Mouse (Mus musculus) lung, embryonic 14.5 days (tissue): Measurements from ENCODE around the gene Tlx3. TPM values are rescaled to one million over a fixed set of nuclear protein-coding genes. Genes with fewer than 3 reads are reported as not detected.

Experiments used
- ATAC-seq: fragments of 200-750 bp; cut with Nextera tagmentation; 2 replicates; pipeline ENCODE4 v1.8.0; 2017; ENCODE audit warnings: mild to moderate bottlenecking, moderate TSS enrichment, moderate library complexity; ENCODE audit not compliant: insufficient read depth
- DNase-seq: peaks from one replicate; pipeline ENCODE4 v3.0.0-alpha.2; 2015
- H3K27ac ChIP-seq: fragments of 300-500 bp; sonication (generic); 2 replicates; pipeline ENCODE4 v1.5.1; 2014; ENCODE audit warnings: low read depth, mild to moderate bottlenecking, moderate library complexity
- H3K27me3 ChIP-seq: fragments of 300-500 bp; sonication (generic); 2 replicates; pipeline ENCODE4 v1.6.1; 2014; ENCODE audit warnings: low read length, control low read depth; ENCODE audit not compliant: insufficient read depth
- H3K36me3 ChIP-seq: fragments of 300-500 bp; sonication (generic); 2 replicates; pipeline ENCODE4 v1.6.1; 2014; ENCODE audit warnings: control low read depth; ENCODE audit not compliant: insufficient read depth
- H3K4me1 ChIP-seq: fragments of 300-500 bp; sonication (generic); 2 replicates; pipeline ENCODE4 v1.6.1; 2014; ENCODE audit warnings: antibody characterized with exemption, control low read depth; ENCODE audit not compliant: insufficient read depth
- H3K4me2 ChIP-seq: fragments of 300-500 bp; sonication (generic); 2 replicates; pipeline ENCODE4 v1.6.1; 2014; ENCODE audit warnings: mild to moderate bottlenecking
- H3K4me3 ChIP-seq: fragments of 300-500 bp; sonication (generic); 2 replicates; pipeline ENCODE4 v1.5.1; 2014; ENCODE audit warnings: low read depth, low read length
- H3K9ac ChIP-seq: fragments of 300-500 bp; sonication (generic); 2 replicates; pipeline ENCODE4 v1.6.1; 2014
- H3K9me3 ChIP-seq: fragments of 300-500 bp; sonication (generic); 2 replicates; pipeline ENCODE4 v1.6.1; 2016; ENCODE audit warnings: low read depth, low read length, control low read depth
- CTCF ChIP-seq: IDR thresholded peaks from 2 replicates; pipeline ENCODE4 v1.5.1; 2016; ENCODE audit warnings: antibody characterized with exemption, low read depth
- WGBS: fragments of 180-500 bp; shearing (Covaris S2); extraction: QIAGEN DNeasy Blood & Tissue Kit; methylation state at CpG from one replicate; pipeline ENCODE4 v1.1.7; 2014; 5-methylcytosine and 5-hydroxymethylcytosine counted together
- polyA plus RNA-seq: library from polyadenylated mRNA; unstranded; fragments of >200 nt; fragmentation: Nextera tagmentation; extraction: Ambion mirVana; gene quantifications from 2 replicates; pipeline ENCODE4 v1.2.1, GENCODE M21; 2014

The Tlx3 gene
- polyA plus RNA-seq, 1 experiment from 2014 or later = not detected

DNA sequence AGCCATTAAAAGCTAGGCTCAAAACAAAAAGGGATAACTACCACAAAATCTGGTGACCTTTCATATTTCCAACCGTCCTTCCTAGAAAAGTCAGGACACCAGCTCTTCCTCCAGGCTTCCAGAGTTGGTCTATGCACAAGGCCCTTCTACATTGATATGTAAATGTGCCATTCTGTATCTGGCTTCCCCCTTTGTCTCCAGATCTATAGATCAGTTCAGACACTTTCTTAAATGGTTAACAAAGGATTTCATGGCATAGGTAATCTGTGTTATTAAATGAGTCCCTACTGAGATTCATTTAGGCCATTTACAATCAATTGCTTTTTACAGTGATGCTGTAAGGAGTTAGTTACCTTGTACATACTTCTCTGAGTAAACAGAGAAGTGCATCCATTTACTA lies 23.6 kb downstream of the Tlx3 start:
- ATAC-seq = no peak
- no peak for TF ChIP-seq CTCF

DNA sequence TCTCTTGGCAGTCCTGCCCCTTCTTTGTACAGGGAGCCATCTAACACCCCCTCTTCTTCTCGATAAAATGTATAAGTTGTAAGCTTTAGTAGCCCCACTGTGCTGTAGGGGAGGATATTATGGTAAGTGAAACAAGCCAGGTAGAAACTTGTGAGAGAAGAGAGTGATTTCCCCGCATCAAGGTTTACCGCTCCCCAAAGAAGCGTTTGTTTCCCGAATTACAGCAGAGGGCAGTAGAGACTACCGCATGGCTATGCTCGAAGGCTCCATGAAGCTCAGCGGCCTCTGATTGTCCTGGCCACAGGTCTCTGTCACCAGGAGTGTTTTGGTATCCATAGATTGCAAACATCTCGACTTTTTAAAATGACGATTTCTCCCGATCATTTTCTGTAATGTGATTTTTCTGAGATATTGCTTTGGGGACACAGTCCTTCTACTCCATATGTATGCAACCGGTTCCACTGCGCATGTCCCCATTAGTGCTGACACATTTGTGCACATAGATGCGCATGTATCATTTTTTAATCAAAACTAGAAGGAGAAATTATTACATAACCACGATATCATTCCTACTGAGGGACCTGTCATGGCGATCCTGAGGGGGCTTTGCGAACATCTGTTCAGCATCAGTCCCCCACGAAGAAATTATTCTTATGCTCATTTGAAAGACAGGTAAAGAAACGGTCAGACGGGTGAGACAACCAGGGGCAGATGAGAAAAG lies 26.7 kb downstream of the Tlx3 start:
- DNase-seq (peak; percentile 87), ATAC-seq (peak; percentile 68; the same call in 1 of the 2 replicates)
- Histone ChIP-seq H3K9ac (no peak overlapping the region), H3K4me2 (no peak overlapping the region), H3K9me3 (no peaks in the 10 kb centered on the region), H3K27me3 (peaks cover 36% of the 10 kb centered on the region), H3K4me1 (no peaks in the 10 kb centered on the region), H3K36me3 (no peaks in the 10 kb centered on the region), H3K4me3 (no peak overlapping the region), H3K27ac (no peak overlapping the region)
- WGBS = 30% methylated on average over 20 of the region's 20 CpGs
- TF ChIP-seq CTCF = peak; percentile 84

More for the DNA sequence above, 23.6 kb downstream of the Tlx3 start:
- Histone ChIP-seq H3K4me1 (no peaks in the 10 kb centered on the region), H3K4me3 (no peak overlapping the region), H3K27me3 (peaks cover 28% of the 10 kb centered on the region), H3K27ac (no peak overlapping the region), H3K9ac (no peak overlapping the region), H3K36me3 (no peaks in the 10 kb centered on the region), H3K4me2 (no peak overlapping the region), H3K9me3 (no peaks in the 10 kb centered on the region)
- WGBS = 58% methylated on average over 1 of the region's 1 CpGs
- DNase-seq = no peak

DNA sequence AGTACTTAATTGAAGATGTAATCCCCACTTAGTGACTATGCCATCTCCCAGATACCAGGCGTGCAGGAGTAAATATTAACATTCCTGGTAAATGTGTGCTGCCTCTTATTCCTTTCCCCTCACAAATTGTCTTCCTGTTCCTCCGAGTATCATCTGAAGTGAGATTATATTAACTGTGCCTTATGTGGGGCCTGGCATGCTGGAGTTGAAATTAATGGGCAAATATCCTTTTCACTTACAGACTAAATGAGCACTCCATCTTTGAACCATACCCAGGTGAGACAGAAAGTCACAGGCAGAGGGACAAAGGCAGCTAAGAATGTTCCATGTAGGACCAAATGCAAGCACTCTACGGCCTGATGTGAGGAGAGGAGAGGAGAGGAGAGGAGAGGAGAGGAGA lies 27.6 kb downstream of the Tlx3 start:
- H3K4me2 ChIP-seq = no peak overlapping the region
- DNase-seq (no peak), ATAC-seq (no peak)
- no peaks in the 10 kb centered on the region for H3K4me1 ChIP-seq
- H3K4me3 ChIP-seq = no peak overlapping the region
- H3K27me3 ChIP-seq = peaks cover 40% of the 10 kb centered on the region
- H3K27ac ChIP-seq = no peak overlapping the region
- TF ChIP-seq CTCF = no peak
- no peaks in the 10 kb centered on the region for H3K36me3 ChIP-seq
- H3K9me3 ChIP-seq = no peaks in the 10 kb centered on the region
- 56% methylated on average over 2 of the region's 3 CpGs for WGBS
- no peak overlapping the region for H3K9ac ChIP-seq

DNA sequence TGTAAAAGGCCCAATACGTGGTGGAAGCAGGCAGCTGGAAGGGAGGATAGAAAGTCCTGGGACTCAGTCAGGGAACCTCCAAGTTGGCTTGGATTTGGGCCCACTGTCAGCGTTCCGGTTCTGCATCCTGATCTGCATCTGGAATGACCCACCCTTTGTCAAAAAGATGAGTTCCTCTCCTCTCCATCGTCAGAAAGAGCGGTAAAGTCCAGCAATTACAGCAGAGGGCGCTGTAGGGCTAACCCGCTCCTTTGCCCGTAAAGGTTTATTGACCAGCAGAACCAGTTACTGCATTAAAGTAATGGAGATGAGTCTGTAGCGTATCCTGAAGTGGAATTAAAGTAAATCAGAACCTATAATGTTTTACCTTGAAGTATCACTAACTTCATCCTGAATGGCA lies 32.9 kb downstream of the Tlx3 start:
- peak; percentile 77 for DNase-seq

DNA sequence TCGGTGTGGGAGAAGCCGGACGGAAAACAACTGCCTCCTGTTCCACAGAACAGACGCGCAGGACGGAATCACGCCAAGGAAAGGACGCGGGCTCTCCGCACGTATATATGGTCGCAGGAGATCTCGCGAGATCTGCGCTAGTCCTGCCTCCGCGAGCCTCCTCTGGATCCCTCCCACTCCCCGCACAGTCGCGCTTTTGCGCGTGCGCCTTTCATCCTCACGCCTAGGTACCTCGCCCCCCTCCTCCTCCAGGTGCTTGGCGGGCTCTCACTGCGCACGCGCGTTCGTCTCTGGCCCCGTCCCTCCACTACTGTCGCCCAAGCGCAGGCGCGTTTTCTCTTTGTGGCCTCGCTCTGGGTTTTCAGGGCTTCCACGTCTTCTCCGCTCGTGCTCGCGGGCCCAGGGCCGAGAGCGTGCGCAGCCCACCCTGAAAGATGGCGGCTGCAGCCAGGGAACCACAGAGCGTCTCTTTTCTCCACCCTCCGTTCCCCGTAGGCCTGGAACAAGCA lies 40.3 kb downstream of the Tlx3 start, which contains the start of gene Npm1:
Npm1 (minus strand) TSS at position 209 of the 509 bp plus-strand sequence.
- Histone ChIP-seq H3K4me2 (peak within 1 kb of the TSS; percentile 83), H3K9ac (peak within 1 kb of the TSS; percentile 95), H3K4me1 (0 out of 2 replicates have a peak, but pooled peaks cover 5% of the 10 kb centered on the region), H3K4me3 (peak within 1 kb of the TSS; percentile 99), H3K27me3 (no peaks in the 10 kb centered on the region), H3K36me3 (peaks cover 34% of the 10 kb centered on the region), H3K27ac (peak within 1 kb of the TSS; percentile 98), H3K9me3 (no peaks in the 10 kb centered on the region)
- WGBS = 2% methylated on average over 49 of the region's 49 CpGs
- DNase-seq (peak; percentile 100), ATAC-seq (peak; percentile 94)
- TF ChIP-seq CTCF = no peak

More for the DNA sequence above, 32.9 kb downstream of the Tlx3 start:
- H3K9me3 ChIP-seq = no peaks in the 10 kb centered on the region
- no peak overlapping the region for H3K4me2 ChIP-seq
- no peaks in the 10 kb centered on the region for H3K4me1 ChIP-seq
- no peak for ATAC-seq
- no peaks in the 10 kb centered on the region for H3K36me3 ChIP-seq
- WGBS = 16% methylated on average over 9 of the region's 9 CpGs
- no peak overlapping the region for H3K4me3 ChIP-seq
- TF ChIP-seq CTCF = peak; percentile 78
- peaks cover 18% of the 10 kb centered on the region; the same call in 1 of the 2 replicates for H3K27me3 ChIP-seq
- H3K27ac ChIP-seq = no peak overlapping the region
- no peak overlapping the region for H3K9ac ChIP-seq

DNA sequence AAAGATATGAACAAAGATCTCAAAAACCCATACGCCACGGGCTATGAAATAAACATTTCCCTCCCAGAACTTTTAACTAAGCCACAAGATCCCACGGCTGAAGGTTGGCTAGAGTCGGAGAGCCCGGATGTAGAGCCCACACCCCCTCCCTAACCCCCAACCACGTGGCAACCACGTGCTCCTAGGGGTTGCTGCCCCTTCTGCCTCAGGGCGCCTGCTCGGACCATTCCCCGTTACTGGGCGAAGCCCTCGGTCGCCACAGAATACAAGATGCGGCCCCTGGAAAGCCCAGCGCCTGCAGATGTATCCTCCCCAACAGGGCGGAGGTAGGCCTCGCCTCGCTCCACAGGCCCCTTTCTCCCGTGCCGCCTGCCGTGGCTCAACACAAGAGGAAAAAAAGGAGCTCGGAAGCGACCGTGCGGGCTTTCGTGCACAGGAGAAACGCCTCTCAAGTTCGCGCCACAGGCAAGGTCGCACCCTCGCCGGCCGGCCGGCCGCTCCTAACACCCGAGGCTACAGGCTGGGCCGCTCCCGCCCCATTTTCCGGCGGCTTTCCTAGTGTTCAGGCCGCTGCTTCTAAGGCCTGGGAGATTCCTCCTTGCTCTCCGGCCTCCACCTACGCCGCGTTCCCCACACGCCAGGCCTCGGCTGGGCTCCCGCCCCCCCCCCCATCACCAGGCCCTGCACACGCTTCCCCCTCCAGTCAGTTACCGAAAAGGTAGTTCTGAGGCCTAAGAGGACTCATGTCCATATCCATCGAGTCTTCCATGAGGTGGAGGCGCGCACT lies 41.0 kb downstream of the Tlx3 start:
- Histone ChIP-seq H3K9ac (peak overlapping the region; percentile 95), H3K27me3 (no peaks in the 10 kb centered on the region), H3K27ac (peak overlapping the region; percentile 90), H3K4me2 (peak overlapping the region; percentile 83), H3K36me3 (peaks cover 41% of the 10 kb centered on the region), H3K4me1 (0 out of 2 replicates have a peak, but pooled peaks cover 5% of the 10 kb centered on the region), H3K4me3 (peak overlapping the region; percentile 99), H3K9me3 (no peaks in the 10 kb centered on the region)
- 2% methylated on average over 53 of the region's 53 CpGs for WGBS
- no peak for TF ChIP-seq CTCF
- DNase-seq (peak; percentile 83), ATAC-seq (peak; percentile 66)

DNA sequence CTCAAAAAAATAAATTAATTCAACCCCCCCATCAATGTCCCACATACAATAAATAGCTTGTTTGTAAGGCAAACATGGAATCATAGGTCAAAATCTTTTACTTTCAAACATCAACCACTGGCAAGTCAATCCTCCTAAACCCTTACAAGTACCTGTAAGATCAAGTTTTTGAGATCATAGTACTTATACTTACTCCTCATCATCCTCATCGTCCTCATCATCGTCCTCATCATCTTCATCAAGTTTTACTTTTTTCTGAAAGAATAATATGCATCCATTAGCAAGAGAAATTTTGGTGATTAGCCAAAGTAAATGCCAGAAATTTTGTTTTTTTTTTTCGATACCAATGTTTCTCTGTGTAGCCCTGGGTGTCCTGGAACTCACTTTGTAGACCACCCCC lies 43.6 kb downstream of the Tlx3 start:
- no peak overlapping the region for H3K27ac ChIP-seq
- H3K9me3 ChIP-seq = no peaks in the 10 kb centered on the region
- 87% methylated on average over 3 of the region's 3 CpGs for WGBS
- peaks cover 65% of the 10 kb centered on the region for H3K36me3 ChIP-seq
- H3K4me1 ChIP-seq = 0 out of 2 replicates have a peak, but pooled peaks cover 5% of the 10 kb centered on the region
- H3K4me2 ChIP-seq = no peak overlapping the region
- H3K27me3 ChIP-seq = no peaks in the 10 kb centered on the region
- ATAC-seq = no peak
- no peak for TF ChIP-seq CTCF
- no peak for DNase-seq
- H3K9ac ChIP-seq = no peak overlapping the region
- no peak overlapping the region for H3K4me3 ChIP-seq
